Mouse (Mus musculus) cerebellum, adult 9-10 months (tissue): Measurements from ENCODE around the gene Ddit4.
"Not testable (repeated sequence)": the region's sequence is repeated elsewhere in the genome, so short reads cannot be mapped to it uniquely, and the experiment has no call there.

Source experiments
- DNase-seq: peaks from one replicate; pipeline ENCODE4 v3.0.0; 2022

The Ddit4 gene

GRCm38 (mm10) chr10:59951211-59952151 is at the start of gene Ddit4:
Gene Ddit4 (minus strand): TSS chr10:59951834.
- DNase-seq = peak; percentile 100

DNA sequence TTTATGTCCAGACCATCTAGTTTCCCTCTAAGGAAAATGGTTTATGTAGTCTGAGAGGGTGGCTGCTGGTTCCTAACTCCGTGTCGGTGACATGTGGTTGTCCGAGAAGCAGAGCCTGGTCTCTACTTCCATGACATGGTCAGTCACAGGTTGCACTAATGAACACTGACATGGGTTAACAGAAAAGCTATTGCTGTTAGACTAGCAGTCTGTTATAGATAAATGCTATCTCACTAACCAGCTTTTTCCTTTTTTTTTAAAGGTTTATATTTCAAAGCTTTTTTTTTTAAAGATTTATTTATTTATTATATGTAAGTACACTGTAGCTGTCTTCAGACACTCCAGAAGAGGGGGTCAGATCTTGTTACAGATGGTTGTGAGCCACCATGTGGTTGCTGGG is 47.4 kb upstream of the Ddit4 start:
- DNase-seq = no peak

DNA sequence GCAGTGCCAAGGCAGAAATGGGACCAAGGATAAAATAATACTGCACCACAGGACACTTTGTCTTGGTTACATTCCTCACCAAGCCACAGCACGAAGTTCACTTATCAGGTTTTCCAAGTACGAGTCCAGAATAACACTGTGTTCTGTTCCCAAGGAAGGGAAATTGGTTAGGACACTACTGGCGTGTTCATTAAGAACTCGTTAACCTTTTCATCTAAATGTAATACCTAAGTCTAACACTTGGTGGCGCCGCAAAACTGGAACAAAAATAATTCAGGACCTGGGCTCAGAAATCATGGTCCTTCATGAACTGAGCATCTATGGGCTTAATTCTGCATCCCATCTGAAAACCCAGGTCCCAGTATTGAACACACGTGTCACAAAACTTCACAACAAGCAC is 46.0 kb upstream of the Ddit4 start:
- peak; percentile 83 for DNase-seq

DNA sequence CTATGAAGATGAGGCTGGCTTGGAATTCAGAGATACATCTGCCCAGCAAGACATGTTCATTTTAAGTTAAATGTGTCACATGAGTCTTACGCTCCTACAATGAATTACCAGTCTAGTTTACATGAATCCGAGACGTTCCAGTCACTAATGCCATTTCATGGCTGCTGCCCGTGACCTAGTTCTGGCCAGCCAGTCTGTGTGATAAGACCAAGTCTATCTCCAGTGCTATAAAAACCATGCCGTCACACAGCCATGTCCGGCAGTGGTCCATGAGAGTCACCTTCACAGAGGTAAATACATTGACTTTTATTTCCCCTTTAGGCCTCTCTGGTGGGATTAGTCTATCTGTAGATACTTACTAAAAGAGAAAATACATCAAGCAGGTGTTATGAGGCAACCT is 44.3 kb upstream of the Ddit4 start:
- peak; percentile 4 for DNase-seq

DNA sequence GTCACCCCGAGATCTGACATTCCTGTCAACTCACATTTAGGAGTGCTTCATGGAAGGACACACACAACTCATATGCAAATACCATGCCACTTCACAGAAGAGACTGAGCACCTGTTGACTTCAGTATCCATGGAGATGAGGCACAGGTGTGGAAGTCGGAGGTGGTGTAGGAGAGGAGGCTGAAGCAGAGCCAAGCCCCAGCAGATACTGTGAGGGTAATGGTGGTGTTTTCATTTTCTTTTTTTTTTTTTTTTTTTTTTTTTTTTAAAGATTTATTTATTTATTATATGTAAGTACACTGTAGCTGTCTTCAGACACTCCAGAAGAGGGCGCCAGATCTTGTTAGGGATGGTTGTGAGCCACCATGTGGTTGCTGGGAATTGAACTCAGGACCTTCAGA is 42.2 kb upstream of the Ddit4 start:
- not testable (repeated sequence) for DNase-seq

DNA sequence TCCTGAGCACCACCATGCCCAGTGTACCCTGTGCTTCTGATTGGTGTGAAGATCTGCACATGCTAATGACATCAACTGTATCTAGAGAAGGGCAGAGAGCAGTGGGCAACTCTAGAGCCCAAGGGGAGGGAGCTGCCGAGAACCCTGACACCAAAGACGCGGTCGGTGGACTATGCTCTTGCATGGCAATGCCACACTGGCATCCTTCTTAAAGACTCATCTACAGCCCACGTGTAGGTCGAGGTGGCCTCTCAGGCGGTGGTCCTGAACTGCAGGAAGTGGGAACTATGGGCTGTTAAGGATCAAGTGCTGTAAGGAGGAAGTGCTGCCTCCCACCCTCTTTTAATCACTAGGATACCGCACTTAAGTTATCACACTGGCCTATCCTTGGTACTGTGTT is 40.4 kb upstream of the Ddit4 start:
- no peak for DNase-seq

DNA sequence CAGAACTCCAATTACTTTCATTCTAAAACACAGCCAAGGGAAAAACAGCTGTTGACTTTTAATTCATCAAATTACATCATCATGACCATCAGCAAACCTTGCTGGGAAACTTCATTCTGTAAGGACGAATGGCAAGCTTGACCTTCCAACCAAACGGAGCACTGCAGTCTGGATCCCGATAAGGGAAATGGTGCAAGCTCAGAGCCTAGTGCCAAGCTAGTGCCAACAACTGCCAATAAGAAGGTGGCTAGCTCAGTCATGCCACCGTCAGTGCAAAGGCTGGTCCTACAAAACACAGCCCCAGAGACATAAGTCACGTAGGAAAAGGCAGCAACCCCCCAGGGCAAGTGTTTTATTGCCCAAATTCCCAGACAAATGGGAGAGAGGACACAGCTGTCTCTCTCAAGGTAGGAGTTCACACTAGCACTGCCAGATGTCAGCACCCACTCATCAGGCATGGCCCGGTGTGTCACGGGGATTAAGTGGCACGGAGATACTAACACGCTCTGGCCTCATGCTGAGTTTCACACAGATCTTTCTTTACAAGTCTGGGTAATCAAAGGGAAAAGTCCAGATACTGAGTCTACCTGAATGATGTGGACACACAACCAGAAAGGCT is 39.7 kb upstream of the Ddit4 start:
- no peak for DNase-seq

GRCm38 (mm10) chr10:59990393-59990792 is 38.8 kb upstream of the Ddit4 start:
- DNase-seq = no peak

- DNase-seq = no peak
Measured at GRCm38 (mm10) chr10:59988036-59988435, 36.4 kb upstream of the Ddit4 start.

DNA sequence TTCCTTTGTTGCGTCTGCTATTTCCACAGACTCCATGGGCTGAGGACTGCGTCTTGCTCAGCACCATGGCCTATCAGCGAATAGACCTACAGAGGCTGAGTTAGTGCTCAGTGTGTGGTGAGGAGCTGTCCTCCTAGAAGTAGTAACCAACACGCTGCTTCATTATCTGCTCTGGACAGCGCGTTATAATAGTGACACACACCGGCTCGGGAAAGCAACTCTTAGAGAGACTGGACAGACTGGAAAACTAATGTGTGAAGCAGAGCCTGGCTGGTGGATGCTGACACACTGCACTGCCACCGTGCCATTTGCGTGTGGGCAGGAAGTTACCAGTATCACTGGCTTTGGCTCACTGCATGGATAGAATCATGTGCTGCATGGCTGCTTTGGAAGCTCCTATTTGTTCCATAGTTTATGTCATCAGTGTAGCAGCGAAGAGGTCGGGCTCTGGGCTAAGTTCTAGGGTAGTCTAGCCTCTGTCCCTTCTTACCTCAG is 30.8 kb upstream of the Ddit4 start:
- no peak for DNase-seq

DNA sequence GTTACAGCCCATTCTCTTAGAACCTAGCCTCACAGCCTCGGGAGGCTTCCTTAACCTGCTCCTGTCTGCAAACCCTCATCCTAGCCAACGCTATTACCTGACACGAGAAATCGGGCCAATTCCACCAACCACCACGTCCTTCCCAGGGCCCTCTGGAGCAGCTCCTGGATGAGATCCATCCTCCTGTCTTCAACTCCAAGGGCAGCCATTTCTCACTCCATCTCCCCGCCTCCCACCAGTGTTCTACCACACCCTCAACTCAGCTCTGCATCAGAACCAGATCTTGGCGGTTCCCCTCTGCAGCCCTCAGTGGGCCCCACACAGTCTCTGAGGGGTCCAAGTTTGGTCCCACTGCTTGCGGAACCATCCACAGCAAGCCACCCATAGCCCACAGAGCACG is 30.2 kb upstream of the Ddit4 start:
- no peak for DNase-seq

DNA sequence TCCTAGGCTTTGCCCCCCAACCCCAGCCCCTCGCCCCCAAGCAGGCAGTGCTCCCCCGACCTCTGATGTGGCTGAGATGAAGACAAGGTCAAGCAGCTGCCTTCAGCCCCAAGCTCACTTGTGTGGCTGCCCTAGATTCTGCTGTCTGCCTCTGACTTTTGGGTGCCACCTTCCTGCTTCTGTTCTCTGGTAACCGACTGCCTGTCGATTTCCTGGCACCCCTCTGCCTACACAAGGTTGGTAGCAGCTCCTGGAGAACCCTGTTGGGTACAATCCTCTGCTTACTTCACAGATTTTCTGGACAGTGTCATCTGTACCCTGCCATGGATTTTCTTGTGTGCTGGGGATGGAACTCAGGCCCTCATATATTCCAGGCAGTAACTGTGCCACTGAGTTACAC is 29.7 kb upstream of the Ddit4 start:
- DNase-seq = no peak

DNA sequence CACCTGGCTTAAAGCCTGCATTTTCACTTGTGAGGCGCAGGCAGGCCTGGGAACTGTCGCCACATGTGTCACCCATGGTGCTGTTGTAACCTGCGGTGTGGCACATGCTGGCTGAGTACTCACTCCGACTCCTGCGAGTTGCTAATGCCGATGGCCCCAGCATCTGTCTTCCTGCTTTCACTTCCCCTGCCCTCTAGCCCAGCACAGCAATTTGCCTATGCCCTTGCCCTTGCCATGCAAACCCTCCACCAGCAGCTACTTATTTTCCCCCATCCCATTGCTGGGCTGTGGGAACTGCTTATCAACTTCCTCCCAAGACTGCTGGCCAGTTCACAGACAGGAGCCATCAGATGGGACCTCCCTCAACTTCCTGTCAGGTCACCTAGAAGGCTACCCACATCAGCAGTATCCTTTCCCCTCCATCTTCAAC is 29.2 kb upstream of the Ddit4 start:
- no peak for DNase-seq

DNA sequence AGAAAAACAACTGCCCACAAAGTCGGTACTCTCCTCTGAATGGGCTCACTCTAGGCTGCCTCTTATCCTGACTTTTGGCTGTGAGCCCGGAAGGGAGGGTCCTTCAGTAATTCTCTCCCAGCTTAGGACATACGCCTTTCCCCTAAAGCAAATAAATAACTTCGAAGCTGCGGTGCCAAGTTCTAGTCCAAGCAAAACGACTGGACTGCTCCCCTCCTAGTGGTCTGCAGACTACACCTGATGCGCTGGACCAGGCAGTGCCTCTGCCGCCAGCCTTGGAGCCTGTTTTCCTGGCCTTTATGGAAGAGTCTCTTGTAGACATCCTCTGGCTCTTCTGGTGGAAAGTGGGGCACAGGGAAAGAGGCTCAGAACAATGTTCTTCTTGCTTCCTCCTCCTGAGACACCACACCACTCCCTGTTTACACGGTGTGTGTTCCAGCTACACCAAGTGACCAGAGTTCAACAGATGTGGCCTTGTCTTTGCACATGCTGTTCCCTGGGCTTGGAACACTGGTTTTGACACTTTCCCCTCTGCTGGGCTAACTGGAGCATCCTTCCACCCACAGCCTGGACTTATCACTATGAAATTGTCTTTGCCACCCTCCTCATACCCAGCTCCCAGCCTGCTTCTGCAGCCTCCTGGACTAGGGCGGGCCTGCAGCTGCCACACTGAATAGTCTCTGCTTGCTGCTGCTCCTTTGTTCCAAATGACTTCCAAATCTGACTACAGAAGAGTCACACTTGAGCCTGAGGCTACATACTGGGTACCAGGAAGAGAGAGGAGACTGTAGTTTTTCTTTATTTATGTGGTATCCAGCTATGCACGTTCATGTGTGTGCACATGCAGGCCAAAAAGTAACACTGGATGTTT is 27.5 kb upstream of the Ddit4 start:
- DNase-seq = no peak

DNA sequence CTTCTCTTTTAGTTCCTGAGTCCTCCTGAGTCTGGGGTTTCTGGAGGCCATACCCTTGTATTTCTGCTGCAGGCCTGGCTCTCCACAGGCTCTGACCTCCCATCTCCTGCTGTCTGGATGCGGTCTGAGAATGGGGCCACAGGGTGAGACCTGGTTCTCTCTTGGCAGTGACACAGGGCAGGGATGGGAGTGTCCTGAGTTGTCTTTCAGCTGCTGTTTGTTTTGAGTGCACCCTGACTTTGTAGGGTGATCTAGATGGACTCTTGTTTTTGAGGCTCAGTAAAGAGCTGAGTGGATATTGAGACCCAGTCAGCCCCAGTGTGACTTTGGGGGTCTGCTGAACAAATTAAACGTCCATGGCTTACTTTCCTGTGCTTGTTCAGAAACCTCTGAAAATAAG is 26.8 kb upstream of the Ddit4 start:
- DNase-seq = no peak

GRCm38 (mm10) chr10:59977715-59978343 is 26.2 kb upstream of the Ddit4 start:
- no peak for DNase-seq

- DNase-seq = no peak
Measured at GRCm38 (mm10) chr10:59977141-59977540, 25.5 kb upstream of the Ddit4 start.

DNA sequence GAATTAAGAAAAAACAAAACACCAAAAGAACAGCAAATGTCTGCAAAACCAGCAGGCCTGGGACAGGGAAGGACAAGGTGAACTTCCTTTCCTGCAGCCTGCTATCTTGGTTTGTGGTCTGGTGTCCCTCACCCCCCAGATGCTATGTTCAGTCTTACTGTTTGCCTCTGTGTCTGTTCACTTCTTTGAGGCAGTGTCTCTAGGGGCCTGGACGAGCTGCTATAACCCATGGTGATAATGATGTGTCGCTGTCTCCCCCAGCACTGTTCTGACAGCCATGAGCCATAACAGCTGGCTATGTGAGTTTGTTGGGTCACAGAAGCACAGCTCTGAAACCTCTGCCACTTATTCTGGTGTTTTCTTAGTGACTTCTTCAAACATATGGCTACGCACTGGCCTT is 23.2 kb upstream of the Ddit4 start:
- no peak for DNase-seq

DNA sequence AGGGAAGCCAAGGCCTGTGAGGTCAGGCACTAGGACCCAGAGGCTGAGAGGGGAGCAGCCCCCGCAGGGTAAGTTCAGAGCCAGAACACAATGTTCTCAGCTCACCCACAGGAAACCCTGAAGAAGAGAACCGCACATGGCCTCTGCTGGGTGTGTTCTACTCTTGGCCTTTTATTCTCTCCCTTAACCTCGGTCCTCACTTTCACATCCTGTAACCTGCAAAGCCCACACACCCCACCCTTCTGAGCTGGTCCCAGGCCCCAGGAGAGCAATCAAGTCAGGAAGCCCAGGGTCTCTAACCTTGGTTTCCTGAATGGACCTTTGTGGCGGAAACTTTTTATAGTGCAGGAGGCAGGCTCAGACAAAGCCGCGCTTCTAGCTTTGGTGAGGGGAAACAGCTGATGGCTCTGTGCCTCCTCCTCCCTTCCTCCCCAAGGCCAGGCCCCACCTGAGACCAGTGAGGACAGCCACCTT is 22.6 kb upstream of the Ddit4 start:
- DNase-seq = no peak

DNA sequence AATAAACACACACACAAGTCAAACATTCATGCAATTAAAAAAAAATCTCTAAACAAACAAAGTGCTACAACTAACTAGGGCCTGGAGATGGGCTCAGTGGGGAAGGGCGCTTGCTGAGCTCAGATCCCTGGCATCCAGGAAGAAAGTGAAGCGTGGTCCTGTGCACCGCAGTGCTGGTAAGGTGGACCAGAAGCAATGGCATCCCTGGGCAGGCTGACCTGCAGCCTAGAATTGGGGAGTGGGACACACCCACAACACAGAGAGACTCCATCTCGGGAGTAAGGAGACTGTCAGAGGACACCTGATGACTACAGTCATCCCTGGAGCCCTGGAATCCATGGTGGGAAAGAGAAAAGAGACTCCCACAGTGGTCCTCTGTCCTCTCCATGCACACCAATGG is 21.8 kb upstream of the Ddit4 start:
- DNase-seq = no peak

- no peak for DNase-seq
Measured at GRCm38 (mm10) chr10:59972999-59973398, 21.4 kb upstream of the Ddit4 start.

- no peak for DNase-seq
Measured at GRCm38 (mm10) chr10:59972534-59972933, 20.9 kb upstream of the Ddit4 start.

DNA sequence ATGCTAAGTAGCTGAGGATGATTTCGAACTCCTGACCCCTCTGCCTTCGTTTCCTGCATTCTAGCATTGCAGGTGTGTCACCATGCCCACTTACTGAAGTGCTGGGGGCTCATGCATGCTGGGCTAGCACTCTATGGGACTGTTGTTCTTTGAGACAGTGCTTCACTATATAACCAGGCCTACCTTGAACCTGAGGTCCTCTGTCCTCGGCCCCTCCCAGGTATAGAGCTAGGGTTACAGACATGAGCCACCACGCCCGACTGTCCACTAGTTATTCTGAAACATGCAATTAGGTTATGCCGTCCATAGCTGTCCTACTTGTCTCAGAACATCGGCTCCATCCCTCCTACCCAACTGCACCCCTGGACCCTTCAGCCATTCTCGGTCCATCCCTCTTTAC is 20.2 kb upstream of the Ddit4 start:
- DNase-seq = no peak
